Mouse (Mus musculus) myocyte (in vitro differentiated cells): Measurements from ENCODE around the gene B4gat1. TPM values are rescaled to one million over a fixed set of nuclear protein-coding genes. Genes with fewer than 3 reads are reported as not detected.
"Not testable (repeated sequence)": the region's sequence is repeated elsewhere in the genome, so short reads cannot be mapped to it uniquely, and the experiment has no call there.

Experiments
- H3K27me3 ChIP-seq: one replicate; pipeline ENCODE4 v1.6.1; 2011; ENCODE audit not compliant: control insufficient read depth, insufficient read depth, insufficient read length
- H3K36me3 ChIP-seq: one replicate; pipeline ENCODE4 v1.6.1; 2011; ENCODE audit not compliant: control insufficient read depth, insufficient read depth
- H3K4me2 ChIP-seq: one replicate; pipeline ENCODE4 v1.6.1; 2011; ENCODE audit warnings: low read depth, control low read depth
- H3K4me3 ChIP-seq: one replicate; pipeline ENCODE4 v1.5.1; 2011; ENCODE audit warnings: mild to moderate bottlenecking, control low read depth, moderate library complexity
- H3K79me2 ChIP-seq: one replicate; pipeline ENCODE4 v1.6.1; 2011; ENCODE audit not compliant: control insufficient read depth, insufficient read depth
- H3ac ChIP-seq: one replicate; pipeline ENCODE4 v1.6.1; 2011; ENCODE audit not compliant: control insufficient read depth, insufficient read length
- CEBPB ChIP-seq: IDR thresholded peaks from 2 replicates; pipeline ENCODE4 v1.6.1; 2011; ENCODE audit warnings: mild to moderate bottlenecking, moderate library complexity; ENCODE audit not compliant: poor library complexity, insufficient read depth, severe bottlenecking
- E2F4 ChIP-seq: IDR thresholded peaks from one replicate; pipeline ENCODE4 v1.6.1; 2011; ENCODE audit warnings: mild to moderate bottlenecking, control low read depth, moderate library complexity; ENCODE audit not compliant: insufficient read depth
- MAX ChIP-seq: IDR thresholded peaks from one replicate; pipeline ENCODE4 v1.6.1; 2011; ENCODE audit warnings: low read depth, mild to moderate bottlenecking, control low read depth
- MYOD1 ChIP-seq, 3 experiments: IDR thresholded peaks; one replicate each; pipeline ENCODE4 v1.6.1; 2011; ENCODE audit warnings: control low read depth in 2 of 3, low read depth in 2 of 3, mild to moderate bottlenecking in 2 of 3, moderate library complexity in 1 of 3; ENCODE audit not compliant: insufficient read length in 2 of 3, control insufficient read depth in 1 of 3
- MYOG ChIP-seq, 3 experiments: IDR thresholded peaks; one replicate each; pipeline ENCODE4 v1.6.1; 2011; ENCODE audit warnings: control low read depth in 2 of 3, low read depth in 2 of 3, mild to moderate bottlenecking in 2 of 3; ENCODE audit not compliant: insufficient read length in 2 of 3, control insufficient read depth in 1 of 3, insufficient read depth in 1 of 3
- POLR2A ChIP-seq: IDR thresholded peaks from one replicate; pipeline ENCODE4 v1.6.1; 2011; ENCODE audit warnings: low read depth, mild to moderate bottlenecking, control low read depth, moderate library complexity; ENCODE audit not compliant: insufficient read length
- POLR2AphosphoS2 ChIP-seq: IDR thresholded peaks from one replicate; pipeline ENCODE4 v1.6.1; 2011; ENCODE audit warnings: low read depth, control low read depth; ENCODE audit not compliant: insufficient read length
- REST ChIP-seq: IDR thresholded peaks from one replicate; pipeline ENCODE4 v1.6.1; 2011; ENCODE audit warnings: mild to moderate bottlenecking, control low read depth, moderate library complexity; ENCODE audit not compliant: insufficient read depth, insufficient read length
- SRF ChIP-seq: IDR thresholded peaks from one replicate; pipeline ENCODE4 v1.6.1; 2011; ENCODE audit warnings: low read depth; ENCODE audit not compliant: control insufficient read depth, insufficient read length
- TCF12 ChIP-seq: IDR thresholded peaks from one replicate; pipeline ENCODE4 v1.6.1; 2011; ENCODE audit warnings: mild to moderate bottlenecking, control low read depth; ENCODE audit not compliant: poor library complexity, insufficient read depth, severe bottlenecking
- TCF3 ChIP-seq: IDR thresholded peaks from one replicate; pipeline ENCODE4 v1.6.1; 2011; ENCODE audit warnings: low read depth, control low read depth; ENCODE audit not compliant: insufficient read length
- USF1 ChIP-seq: IDR thresholded peaks from one replicate; pipeline ENCODE4 v1.6.1; 2011; ENCODE audit warnings: low read depth, mild to moderate bottlenecking, control low read depth, moderate library complexity
- polyA plus RNA-seq: library from polyadenylated mRNA; unstranded; fragments of >200 nt; fragmentation: generic; extraction: Trizol; gene quantifications from one replicate; pipeline ENCODE4 v1.2.1, GENCODE M21; 2012; ENCODE audit warnings: missing spikeins

B4gat1 gene
- polyA plus RNA-seq, 1 experiment: 46.7 TPM

DNA sequence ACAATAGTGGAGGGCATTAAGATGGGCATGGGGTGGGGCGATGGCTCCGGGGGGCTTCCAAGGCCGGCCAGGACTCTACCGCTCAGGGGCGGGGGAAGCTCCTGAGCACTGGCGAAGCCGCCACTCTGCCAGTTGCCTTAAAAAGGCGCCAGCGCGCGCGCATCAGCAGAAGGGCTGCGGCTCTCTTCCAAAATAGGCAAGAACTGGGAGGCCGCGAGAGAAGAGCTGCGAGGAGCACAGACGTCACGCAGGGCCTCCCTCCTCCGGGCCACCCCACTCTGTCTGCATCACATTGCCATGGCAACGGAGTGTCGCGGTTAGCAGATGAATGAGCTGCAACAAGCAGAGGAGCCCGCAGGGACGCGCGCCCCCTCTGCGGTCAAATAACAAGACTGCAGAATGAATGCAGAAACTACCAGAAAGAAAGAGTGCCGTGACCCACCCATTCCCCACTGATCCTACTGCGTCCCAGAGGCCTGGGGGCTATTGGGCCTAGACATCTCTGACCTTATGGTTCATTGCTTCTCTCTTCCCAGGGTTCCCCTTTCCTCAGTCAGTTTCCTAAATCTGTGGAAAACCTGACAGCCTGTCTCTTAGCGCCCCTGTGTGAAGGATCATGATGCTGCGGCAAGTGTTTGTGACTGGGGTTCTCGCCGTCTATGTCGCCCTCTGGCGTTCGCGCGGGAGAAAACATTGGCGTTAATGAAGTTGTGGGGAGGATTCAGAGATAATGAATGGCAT is 36.8 kb upstream of the B4gat1 start:
- Histone ChIP-seq H3ac (no peak overlapping the region), H3K79me2 (no peaks in the 10 kb centered on the region), H3K4me3 (no peak overlapping the region), H3K27me3 (no peaks in the 10 kb centered on the region), H3K4me2 (peak overlapping the region; percentile 67), H3K36me3 (no peaks in the 10 kb centered on the region)
- TF ChIP-seq SRF (peak; percentile 92), CEBPB (no peak)

- H3ac ChIP-seq, H3K27me3 ChIP-seq, H3K4me2 ChIP-seq, H3K79me2 ChIP-seq, H3K36me3 ChIP-seq, H3K4me3 ChIP-seq: not testable (repeated sequence)
Observed at GRCm38 (mm10) chr19:5003644-5004043, 35.0 kb upstream of the B4gat1 start.

GRCm38 (mm10) chr19:5004925-5005324 is 33.7 kb upstream of the B4gat1 start:
- Histone ChIP-seq H3K4me2 (peak overlapping the region; percentile 7), H3ac (no peak overlapping the region), H3K79me2 (no peaks in the 10 kb centered on the region), H3K36me3 (no peaks in the 10 kb centered on the region), H3K27me3 (no peaks in the 10 kb centered on the region), H3K4me3 (no peak overlapping the region)
- TF ChIP-seq MYOD1 (IDR thresholded peaks at IDR 0.05; ENCODE audit: control insufficient read depth in 1 of 3, insufficient read length in 2 of 3, low read depth in 2 of 3): peak in 1 of 3 experiments; percentile 29
- TF ChIP-seq SRF: no peak

- no peaks in the 10 kb centered on the region for H3K27me3 ChIP-seq
- no peaks in the 10 kb centered on the region for H3K36me3 ChIP-seq
- peak overlapping the region; percentile 63 for H3K4me2 ChIP-seq
- TF ChIP-seq MYOG (IDR thresholded peaks at IDR 0.05; ENCODE audit: control insufficient read depth in 1 of 3, insufficient read depth in 1 of 3, insufficient read length in 2 of 3, low read depth in 2 of 3) (peak in 1 of 3 experiments; percentile 20), MAX (no peak)
- H3K79me2 ChIP-seq: no peaks in the 10 kb centered on the region
- H3ac ChIP-seq: no peak overlapping the region
- peak overlapping the region; percentile 4 for H3K4me3 ChIP-seq
Observed at GRCm38 (mm10) chr19:5013138-5013537, 25.5 kb upstream of the B4gat1 start.

DNA sequence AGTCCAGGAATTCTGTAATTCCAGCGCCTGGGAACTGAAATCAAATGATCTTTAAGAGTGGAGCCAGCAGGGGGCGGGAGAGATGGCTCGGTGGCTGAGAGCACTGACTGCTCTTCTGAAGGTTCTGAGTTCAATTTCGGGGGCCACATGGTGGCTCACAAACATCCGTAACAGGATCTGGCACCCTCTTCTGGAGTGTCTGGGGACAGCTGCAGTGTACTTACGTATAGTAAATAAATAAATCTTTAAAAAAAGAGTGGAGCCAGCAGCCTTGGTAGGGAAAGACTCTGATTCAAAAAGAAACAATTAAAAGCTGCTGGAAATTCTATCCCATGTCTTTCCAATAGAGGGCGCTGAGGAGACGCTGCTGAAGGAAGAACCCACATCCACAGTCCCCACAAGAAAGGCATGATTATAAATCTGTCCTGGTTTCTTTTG is 23.6 kb upstream of the B4gat1 start:
- Histone ChIP-seq H3K4me3 (no peak overlapping the region), H3K4me2 (peak overlapping the region; percentile 91), H3K79me2 (no peaks in the 10 kb centered on the region), H3K27me3 (no peaks in the 10 kb centered on the region), H3K36me3 (no peaks in the 10 kb centered on the region), H3ac (no peak overlapping the region)
- TF ChIP-seq SRF (no peak), MYOG (IDR thresholded peaks at IDR 0.05; ENCODE audit: control insufficient read depth in 1 of 3, insufficient read depth in 1 of 3, insufficient read length in 2 of 3, low read depth in 2 of 3) (no peak), MAX (no peak), E2F4 (no peak), POLR2A (no peak), USF1 (no peak), REST (no peak), TCF12 (no peak), POLR2AphosphoS2 (no peak), MYOD1 (IDR thresholded peaks at IDR 0.05; ENCODE audit: control insufficient read depth in 1 of 3, insufficient read length in 2 of 3, low read depth in 2 of 3) (no peak), TCF3 (no peak), CEBPB (no peak)

DNA sequence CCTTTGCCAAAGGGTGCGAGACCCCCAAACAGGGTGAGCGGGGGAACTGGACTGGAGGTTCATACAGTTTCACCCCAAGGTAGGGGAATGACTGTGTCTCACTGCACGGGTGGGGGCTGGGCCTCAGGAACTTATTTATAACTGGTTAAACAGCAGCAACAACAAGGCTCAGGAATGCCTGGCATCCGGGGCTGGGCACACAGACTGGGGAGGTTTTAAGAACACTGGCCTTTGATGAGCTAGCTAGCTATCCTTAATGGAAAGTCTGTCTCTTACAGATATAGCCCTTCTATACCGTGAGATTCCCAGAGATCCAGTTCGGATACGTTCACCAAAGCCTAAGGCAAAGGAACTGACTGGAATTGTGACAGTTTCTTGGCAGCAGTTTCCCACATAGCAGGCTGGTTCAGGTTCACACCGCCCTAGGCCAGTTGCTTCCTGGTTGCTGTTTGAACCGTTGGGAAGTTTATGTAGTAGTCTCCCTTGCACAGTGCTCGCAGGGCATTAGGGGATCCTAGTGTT is 22.3 kb upstream of the B4gat1 start:
- no peak overlapping the region for H3ac ChIP-seq
- no peaks in the 10 kb centered on the region for H3K79me2 ChIP-seq
- H3K36me3 ChIP-seq: no peaks in the 10 kb centered on the region
- peak overlapping the region; percentile 91 for H3K4me2 ChIP-seq
- no peaks in the 10 kb centered on the region for H3K27me3 ChIP-seq
- H3K4me3 ChIP-seq: no peak overlapping the region
- no peak for TF ChIP-seq SRF
- no peak for TF ChIP-seq E2F4
- no peak for TF ChIP-seq USF1
- no peak for TF ChIP-seq POLR2A
- TF ChIP-seq POLR2AphosphoS2: peak; percentile 45
- TF ChIP-seq REST: no peak
- TF ChIP-seq MYOD1 (IDR thresholded peaks at IDR 0.05; ENCODE audit: control insufficient read depth in 1 of 3, insufficient read length in 2 of 3, low read depth in 2 of 3): peak in 1 of 3 experiments; percentile 15
